Comparison of ENCODE assay signal across 12 mouse cellular contexts in genomic region chr15:83877155-83877866, GRCm38 (mm10).
"Had no signal": no experiment of that assay in that cellular context is flagged by ENCODE, and none has a peak within 500 bp of the region (broad histone marks: within the 10 kb centered on the region; RNA-seq: fewer than 3 reads in every experiment).

No protein-coding gene starts in this region.

- H3K9me3 ChIP-seq: liver, embryonic 13.5 days; stomach, embryonic 15.5 days had no signal

- H3K4me3 ChIP-seq: liver, embryonic 13.5 days; stomach, embryonic 15.5 days had no signal

- H3K27ac ChIP-seq: liver, embryonic 13.5 days; stomach, embryonic 15.5 days had no signal

- H3K4me1 ChIP-seq: liver, embryonic 13.5 days; stomach, embryonic 15.5 days had no signal

- DNase-seq: kidney, postnatal 14 days; kidney, postnatal 4 days; liver, embryonic 13.5 days; lung, adult 2 months; lung, postnatal 14 days; lung, postnatal 4 days; midbrain, embryonic 14.5 days; right cerebral cortex, postnatal 25 days; spleen, adult 18-20 months; thymus, postnatal 25 days had no signal

- H3K4me2 ChIP-seq: liver, embryonic 13.5 days; midbrain, embryonic 11.5 days; stomach, embryonic 15.5 days had no signal

- H3K9ac ChIP-seq: liver, embryonic 13.5 days; stomach, embryonic 15.5 days had no signal

- H3K27me3 ChIP-seq: liver, embryonic 13.5 days; stomach, embryonic 15.5 days had no signal

- H3K36me3 ChIP-seq: liver, embryonic 13.5 days; stomach, embryonic 15.5 days had no signal
